Mouse (Mus musculus): ENCODE data around the gene Edf1.

- TF ChIP-seq CTCF (conservative IDR thresholded peaks at IDR 0.05 in 1 of 2, IDR thresholded peaks at IDR 0.05 in 1 of 2; ENCODE audit: low read depth in 2 of 2, low read length in 2 of 2) (peak in 1 of 2 experiments; percentile 42; a peak in 2 of 4 replicates), RAD21 (IDR thresholded peaks at IDR 0.05; ENCODE audit: low read depth, low read length) (no peak; the same call in 1 of the 2 replicates), CHD2 (IDR thresholded peaks at IDR 0.05; ENCODE audit: low read length) (no peak), GABPA (IDR thresholded peaks at IDR 0.05; ENCODE audit: insufficient replicate concordance, low read depth, low read length) (no peak), EP300 (IDR thresholded peaks at IDR 0.05; ENCODE audit: low read length) (no peak), ETS1 (conservative IDR thresholded peaks at IDR 0.05; ENCODE audit: low read depth, low read length) (no peak), KAT2A (IDR thresholded peaks at IDR 0.05; ENCODE audit: insufficient replicate concordance, low read length) (no peak), ELF1 (IDR thresholded peaks at IDR 0.05; ENCODE audit: low read depth, low read length) (no peak)
These were observed 22.3 kb downstream of the Edf1 start for GRCm38 (mm10) chr2:25579737-25580460.
